Mouse (Mus musculus): Measurements from ENCODE around the gene Eomes.

The Eomes gene

DNA sequence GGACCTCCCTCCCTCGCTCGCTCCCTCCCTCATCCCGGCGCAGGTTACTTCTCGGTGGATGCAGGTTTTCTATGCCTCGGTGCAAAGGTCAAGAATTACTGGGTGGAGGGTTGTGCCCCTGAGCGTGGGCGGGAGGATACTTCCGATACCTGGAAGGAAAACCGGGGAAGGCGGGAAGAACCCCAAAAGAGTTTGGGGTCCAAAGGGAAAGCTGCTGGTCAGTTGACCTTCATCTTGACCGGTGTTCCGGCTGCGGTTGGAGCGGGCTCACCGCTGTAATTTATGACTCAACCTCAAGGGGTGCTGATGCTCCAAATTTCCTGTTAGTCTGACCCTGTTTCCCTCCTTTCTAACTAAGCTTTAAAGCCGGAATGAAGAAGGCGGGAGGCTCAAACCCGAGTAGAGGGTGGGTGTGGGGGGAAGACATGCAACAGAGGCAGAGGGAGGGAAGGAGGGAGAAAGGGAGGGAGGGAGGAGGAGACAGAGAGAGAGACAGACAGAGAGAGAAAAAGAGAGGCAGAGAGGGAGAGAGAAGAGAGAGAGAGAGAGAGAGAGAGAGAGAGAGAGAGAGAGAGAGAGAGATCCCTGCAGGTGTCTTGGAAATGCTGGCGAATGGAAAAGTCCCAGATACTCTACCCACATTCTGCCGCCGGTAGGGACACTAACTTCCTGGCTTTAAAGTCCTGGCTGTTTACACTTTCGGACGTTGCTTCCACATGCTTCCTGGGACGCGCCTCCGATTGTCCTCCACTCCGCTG is 10.3 kb downstream of the Eomes start:
- DNase-seq (ENCODE audit: low spot score) = peak; percentile 76

DNA sequence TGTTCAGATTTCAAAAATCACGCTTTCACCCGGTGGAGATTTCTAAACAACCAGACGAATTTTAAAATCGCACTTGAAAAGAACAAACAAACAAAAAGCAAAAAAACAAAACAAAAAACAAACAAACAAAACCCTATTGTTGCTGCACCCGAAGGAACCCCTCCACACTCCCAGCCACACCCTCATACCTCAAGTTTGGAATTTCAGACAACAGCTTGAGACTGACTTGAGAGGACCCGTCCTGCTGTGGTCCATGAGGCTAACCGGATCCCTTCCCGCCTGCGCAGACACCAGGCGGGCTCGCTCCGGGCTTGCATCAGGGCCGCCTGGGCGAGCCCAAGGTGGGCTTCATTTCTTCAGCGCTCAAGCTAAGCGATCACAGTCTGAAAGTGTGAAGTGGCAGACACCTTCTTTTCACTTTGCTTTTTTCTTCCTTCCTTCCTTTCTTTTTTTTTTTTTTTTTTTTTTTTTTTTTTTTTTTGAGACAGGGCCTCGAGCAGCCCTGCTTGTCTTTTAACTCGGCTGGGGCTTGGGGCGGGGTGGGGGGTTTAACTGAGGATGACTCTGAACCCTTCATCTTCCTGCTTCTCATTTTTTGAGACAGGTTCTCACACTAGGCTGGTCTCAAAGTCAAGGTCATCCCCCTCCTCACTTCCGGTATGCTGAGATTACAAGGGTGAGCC is 11.0 kb downstream of the Eomes start:
- DNase-seq (ENCODE audit: low spot score) = peak; percentile 53

DNA sequence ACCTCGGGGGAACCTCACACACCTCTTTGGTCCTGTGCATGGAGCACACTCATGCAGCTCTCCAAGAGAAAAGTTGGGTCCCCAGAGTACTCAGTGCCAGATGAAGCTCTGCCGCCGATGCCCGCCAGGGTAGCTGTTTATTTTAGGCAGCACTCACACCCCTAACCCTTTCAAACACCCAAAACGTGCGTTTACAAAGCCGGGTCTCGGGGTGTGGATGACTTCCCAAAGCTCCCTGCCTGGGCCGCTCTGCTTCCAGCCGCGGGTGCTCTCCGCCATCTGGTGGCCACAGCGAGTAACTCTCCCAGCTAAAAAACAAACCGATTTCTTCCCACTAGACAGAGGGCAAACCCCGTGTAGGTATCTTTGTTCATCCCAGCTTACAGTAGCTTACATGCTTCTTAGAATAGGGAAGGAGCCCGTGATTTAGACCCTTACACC is 11.6 kb downstream of the Eomes start:
- DNase-seq (ENCODE audit: low spot score) = peak; percentile 87

DNA sequence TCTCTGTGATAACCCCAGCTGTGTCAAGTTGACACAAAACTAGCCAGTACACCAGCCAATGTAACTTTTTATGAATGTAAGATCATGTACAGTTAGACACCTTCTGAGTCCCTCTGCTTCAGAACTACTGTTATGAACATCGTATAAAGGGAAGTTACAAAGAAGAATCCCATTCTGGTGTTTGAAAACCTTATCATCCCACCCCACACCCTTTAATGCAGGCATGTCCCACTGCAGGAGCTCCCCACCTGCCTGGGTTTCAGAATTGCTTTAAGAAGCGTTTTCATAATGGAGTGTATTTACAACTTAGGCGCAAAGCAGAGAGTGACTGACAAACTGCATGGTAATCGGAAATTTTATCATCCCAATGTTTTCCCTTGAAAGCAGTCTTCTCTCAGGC is 13.2 kb downstream of the Eomes start:
- no peak for DNase-seq (ENCODE audit: low spot score)

DNA sequence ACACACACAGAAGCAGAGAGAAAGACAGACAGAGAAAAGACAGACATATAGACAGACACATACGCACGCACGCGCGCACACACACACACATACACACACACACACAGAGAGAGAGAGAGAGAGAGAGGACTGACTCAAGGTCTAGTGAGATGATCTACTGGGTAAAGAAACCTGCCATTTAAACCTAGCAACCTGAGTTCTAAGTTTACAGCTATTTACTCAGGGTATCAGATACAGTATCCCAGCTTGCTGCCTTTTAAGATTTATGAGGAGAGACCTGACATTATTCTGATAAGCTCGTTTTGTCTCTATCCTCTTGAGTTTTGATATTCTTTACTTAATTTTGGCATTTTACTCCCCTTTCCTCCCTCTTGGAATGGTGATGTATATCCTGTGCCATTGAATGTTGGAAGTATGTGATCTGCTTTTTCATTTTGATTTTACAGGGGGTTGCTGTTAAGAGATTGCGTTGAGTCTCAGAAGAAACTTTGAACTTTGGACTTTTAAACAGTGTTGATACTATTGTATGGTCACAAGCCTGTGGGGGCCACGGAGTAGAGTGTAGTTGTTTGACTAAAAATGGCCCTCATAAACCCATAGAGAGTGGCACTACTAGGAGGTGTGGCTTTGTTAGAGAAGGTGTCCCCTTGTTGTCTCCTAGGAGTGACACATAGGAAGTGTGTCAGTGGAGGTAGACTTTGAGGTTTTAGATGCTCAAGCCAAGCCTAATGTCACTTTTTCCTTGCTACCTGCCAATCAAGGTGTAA is 15.1 kb downstream of the Eomes start:
- DNase-seq (ENCODE audit: low spot score) = no peak

DNA sequence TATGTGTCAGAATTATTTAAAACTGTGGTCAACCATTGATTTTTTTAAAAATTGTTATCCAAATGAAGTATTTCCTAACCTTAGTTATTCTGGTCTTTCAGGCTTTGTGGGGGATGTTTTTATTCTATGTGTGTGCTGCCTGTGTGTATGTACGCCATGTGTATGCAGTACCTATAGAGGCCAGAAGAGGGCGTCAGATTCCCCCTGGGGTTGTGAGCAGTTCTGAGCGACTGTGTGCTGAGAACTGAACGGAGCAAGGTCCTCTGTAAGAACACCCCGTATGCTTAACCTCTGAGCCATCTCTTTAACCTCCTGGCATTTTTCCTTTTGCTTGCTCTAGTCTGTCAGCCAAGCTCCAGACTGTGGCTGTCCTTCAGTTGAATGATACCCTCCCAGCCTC is 16.1 kb downstream of the Eomes start:
- no peak for DNase-seq (ENCODE audit: low spot score)

DNA sequence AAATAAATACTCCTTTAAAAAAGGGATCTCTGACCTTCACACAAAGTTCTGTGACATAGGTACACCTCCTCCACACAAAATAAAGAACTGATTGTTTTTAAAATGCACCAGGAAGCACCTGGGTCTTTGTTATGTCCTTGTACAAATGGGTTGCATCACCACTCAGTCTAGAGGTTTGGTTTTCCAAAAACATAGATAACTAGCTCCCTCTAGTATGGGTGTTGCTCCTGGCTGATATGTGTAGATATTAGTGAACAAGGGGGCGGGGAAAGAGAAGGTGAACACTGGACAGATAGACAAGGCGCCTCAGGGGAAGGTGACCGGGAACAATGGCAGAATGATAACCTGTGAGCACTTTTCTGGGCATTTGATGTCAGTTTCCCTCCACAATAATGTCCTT is 17.9 kb downstream of the Eomes start:
- DNase-seq (ENCODE audit: low spot score) = no peak

DNA sequence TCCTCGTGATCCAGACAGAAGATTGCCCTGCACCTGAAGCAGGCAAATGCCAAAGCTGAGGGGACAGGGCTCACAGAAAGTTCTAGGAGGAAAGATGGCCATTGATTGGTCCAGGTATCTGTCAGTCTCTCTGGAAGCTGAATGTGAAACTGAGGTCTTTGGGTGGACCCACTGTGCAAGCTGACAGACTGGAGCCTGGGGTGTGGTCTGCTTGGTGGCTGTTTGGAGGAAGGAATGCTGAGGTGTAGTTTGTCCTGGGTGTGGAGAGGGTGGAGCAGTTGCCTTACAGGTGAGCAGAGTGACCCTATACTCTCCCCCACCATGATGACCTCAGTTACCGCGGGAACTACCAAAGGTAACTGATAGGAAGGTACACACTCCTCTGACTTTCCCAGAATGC is 18.9 kb downstream of the Eomes start:
- no peak for DNase-seq (ENCODE audit: low spot score)

DNA sequence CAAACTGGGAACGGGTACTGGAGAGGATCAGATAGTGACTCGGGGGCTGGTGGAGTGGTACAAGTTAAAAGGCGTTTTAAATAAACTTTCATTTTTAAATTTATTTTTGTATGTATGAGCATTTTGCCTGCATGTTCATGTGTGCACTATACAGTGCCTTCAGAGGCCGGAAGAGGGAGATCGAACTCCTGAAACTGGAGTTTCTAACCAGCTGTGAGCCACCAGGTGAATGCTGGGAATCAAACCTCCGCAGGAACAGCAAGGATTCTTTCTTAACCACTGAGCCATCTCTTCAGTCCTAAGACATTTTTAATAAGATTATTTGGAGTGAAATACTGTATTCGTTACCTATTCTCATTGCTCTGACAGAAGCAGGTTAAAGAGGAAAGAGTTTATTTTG is 20.0 kb downstream of the Eomes start:
- DNase-seq (ENCODE audit: low spot score) = no peak

DNA sequence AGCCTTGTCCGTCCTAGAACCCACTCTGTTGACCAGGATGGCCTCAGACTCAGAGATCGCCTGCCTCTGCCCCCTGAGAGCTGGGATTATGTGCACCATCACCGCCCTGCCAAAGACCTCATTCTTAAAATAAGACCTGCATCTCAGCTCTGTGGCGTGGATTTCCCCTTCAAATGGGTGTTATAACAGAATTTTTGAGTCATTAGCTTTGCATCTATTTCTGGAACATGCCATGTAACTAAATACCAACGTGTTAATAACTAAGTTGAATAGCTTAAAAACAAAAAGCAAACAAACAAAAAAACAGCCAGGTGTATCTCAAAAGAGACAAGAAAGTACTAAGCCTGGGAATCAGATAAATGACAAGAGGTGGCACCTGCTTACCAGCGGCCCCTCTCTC is 23.0 kb downstream of the Eomes start:
- no peak for DNase-seq (ENCODE audit: low spot score)

DNA sequence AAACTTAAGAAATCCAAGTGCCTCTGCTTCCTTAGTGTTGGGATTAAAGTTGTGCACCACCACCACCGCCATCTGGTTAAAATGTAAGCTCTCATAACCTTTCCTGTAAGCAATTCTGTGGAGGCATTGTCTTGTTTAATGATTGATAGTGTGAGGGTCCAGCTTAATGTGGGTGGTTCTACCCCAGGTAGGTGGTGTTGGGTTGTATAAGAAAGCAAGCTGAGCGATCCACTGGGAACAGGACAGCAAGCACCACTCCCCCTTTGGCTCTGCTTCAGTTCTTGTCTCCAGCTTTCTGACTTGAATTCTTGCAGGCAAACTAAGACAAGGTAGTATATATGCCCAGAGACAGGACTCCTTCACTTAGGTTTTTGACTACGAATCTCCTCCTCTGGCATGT is 26.6 kb downstream of the Eomes start:
- DNase-seq (ENCODE audit: low spot score) = no peak

DNA sequence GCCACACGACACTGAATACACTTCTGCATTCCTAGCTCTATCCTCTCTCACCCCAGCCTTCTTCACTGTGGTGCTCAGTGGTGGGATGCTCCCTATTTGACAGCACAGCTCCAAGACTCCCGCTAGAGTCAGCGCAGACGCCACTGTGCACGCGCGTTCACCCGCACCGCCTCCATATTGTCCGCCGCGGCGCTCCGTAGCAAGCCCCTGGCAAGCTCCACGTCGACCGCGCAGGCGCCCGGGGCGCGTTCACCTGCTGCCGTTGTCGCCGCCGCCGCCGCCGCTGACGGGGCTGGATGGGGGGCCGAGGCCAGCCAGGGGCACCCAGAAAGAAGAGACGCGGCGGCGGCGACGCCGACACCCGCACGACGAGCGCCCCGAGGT is 28.0 kb downstream of the Eomes start, which contains the start of gene Golga4:
Golga4 (plus strand) TSS at position 248 of the 384 bp plus-strand sequence.
- DNase-seq (ENCODE audit: low spot score) = peak; percentile 95

DNA sequence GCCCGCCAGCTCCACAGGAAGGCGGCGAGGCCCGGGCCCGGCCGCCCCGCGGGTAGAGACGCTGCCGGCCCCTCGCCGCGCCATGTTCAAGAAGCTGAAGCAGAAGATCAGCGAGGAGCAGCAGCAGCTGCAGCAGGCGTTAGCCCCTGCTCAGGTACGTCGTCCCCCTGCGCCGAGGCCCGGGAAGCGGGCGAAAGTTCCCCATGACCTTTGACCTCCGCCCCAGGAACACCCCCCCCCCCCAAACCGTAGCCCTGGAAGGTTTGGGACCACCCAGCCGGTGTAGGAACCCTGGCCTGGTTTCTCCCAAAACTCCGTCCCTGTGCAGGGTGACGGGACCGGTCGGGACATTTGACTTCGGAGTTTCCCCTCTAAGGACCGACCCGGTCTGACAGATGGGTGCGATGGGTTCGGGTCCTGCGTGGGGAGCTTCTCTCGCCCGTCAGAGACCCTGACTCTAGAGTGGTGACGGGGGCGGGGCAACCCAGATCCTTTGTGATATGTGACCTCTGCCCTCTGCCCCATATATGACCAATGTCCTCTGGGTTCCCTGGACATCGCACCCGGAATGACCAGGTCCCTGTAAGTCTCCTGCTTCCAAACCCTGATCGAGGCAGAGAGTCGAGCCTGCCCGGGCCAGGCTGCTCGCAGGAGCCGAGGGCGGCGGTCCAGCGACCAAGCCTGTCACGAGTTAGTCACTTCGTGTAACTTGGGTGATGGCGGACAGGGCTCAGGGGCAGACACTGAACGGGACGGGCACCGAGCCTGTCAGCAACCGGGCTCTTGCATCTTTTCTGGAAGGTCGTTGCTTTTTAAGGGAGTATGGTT is 28.6 kb downstream of the Eomes start:
- DNase-seq (ENCODE audit: low spot score) = peak; percentile 41

DNA sequence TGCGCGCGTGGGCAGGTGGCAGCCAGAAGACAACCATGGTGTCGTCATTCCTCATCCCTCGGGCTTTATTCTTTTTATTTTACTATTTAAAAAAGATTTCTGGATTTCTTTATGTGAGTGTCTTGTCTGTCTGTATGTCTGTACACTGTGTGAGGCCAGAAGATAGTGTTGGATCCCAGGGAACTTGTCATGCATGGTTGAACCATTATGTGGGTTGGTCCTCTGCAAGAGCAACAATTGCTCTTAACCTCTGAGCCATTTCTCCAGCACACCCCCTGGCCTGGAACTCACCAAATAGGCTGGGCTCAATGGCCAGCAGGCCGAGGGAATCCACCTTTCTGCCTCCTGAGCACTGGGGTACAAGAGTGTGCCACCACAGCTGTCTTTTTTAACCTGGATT is 29.5 kb downstream of the Eomes start:
- DNase-seq (ENCODE audit: low spot score) = no peak

DNA sequence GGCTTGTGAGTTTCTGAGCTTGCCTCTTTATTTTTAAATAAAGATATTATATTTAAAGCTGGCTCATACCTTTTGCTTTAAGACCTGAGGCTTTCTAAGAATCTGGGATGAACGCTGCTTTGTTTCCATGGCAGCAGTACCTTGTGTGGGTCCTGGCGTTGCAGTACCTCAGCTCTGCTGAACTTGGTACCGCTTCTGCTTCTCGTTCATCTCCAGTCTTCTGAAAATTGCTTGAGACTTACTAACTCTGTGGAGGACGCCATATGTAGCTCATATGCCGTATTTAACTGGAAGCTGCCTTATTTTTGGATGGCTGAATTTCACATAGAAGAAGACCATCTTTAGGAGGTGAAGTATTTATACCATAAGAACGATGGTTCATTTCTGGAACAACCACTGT is 30.6 kb downstream of the Eomes start:
- DNase-seq (ENCODE audit: low spot score) = no peak

DNA sequence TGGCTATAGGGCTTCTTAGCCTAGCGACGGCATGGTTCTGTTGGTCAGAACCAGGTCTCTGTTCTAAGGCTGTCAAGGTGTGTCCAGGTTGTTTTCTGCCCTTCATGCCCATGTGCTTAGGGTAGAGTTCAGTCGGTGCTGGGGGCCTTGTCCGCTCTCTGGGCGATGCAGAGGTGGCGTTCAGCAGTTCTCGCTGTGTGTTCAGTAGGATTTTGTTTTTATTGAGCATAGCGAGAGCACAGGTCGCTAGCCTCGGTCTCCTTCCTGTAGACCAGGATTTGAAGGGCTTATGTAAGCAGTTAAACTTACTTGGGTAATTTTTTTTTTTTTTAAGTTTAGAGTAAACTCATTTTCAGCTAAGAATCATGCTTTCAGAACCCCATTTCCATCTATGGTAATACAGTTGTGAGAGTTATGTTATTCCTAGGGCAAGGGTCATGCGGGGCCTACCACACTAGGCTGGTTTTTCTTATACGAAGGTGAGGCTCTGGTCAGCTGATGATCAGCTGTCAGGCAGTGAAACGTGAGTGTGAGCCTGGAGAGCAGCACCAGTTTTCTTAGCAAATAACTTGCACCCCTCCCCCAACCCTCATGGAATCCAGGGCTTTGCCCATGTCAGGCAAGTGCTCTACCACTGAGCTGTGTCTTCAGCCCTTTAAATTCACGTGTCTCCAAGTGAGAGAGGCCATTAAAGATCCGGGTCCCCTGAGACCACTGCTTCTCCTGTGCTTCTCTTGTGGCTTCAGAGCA is 33.1 kb downstream of the Eomes start:
- DNase-seq (ENCODE audit: low spot score) = no peak

DNA sequence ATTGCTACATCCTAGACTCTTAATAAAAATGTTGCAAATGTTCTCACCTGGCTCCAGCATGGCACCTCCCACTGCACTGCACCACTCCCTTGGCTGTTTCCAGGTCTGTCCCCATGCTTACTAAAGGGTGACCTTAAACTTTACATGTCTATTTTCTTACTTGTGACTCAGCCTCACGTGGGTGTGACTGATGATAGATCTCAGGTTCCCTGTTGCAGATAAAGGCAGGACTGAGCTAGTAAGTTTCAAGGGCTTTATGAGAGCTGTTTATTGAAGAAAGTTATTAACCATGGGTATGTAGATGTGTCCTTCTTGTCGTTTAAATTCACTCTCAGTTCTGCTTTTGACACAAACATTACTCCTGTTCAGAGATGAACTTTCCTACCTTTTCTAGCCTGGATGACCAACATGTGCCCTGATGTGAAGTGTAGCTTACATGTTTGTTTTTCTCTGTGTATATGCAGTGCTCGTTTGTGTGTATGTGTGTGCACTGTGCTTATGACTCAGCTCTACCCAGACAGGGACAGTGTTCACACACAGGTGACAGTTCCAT is 34.7 kb downstream of the Eomes start:
- DNase-seq (ENCODE audit: low spot score) = no peak

DNA sequence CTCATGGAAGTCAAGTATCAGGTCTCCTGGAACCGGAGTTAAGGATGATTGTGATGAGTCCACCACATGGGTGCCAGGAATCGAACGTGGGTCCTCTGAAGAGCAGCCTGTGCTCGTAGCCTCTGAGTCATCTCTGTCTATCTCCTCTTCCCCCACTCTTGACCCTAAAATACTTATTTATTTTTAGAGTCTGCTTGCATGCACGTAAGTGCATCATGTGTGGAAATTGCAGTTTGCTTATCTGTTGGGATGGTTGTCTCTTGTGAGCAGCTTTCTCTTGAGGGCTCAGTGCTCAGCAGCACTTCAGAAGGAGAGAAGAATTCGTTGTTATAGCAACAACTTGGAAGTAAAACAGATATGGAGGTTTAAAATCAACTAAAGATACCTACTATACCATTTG is 37.5 kb downstream of the Eomes start:
- no peak for DNase-seq (ENCODE audit: low spot score)

DNA sequence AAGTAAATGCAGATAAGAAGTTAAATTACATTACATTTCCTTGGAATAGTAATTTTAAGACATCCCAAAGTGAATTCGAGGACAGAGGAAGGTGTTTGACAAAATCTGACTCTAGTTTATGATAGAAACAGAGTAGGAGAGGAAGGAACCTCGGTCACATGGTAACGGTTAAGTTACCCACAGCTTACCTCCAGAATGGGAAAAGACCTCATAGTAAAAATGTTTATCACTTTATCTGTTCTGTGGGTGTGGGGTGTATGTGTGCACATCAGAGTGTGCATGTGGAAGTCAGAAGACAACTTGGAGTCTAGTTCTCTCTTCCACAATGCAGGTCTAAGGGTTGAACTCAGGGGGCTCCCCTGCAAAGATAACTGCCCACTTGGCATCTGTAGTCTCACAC is 38.1 kb downstream of the Eomes start:
- no peak for DNase-seq (ENCODE audit: low spot score)

DNA sequence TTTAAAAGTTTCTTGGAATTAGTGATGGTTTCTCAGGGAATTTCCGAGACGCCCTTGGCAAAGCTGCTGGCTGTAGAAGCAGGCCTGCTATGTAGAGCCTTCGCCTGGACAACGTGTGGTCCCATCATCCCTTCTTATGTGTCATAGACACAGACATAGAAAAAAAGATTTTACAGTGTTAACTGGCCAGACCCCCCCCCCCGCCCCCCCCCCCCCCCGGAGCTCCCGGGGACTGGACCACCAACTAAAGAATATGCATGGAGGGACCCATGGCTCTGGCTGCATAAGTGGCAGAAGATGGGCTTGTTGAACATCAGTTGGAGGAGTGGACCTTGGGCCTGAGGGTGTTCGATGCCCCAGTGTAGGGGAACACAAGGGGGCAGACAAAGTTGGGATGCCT is 39.6 kb downstream of the Eomes start:
- DNase-seq (ENCODE audit: low spot score) = no peak

DNA sequence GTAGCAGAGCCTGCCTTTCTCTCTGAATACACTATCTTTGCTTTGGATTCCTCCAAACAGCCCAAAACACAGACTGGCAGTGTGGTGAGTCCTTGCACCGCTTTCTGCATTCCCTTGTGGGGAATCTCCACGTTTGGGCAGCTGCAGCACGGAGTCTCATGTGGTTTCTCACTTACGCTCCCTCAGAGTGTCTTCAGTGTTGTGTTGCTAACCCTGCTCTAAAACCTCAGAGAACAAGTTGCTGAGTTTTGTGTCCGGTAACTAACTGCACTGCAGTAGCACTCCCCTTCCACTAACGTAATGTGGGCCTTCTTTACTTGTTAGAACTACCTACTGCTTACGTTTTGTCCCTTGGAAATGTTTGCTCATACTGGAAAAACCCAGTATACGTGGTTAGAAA is 41.1 kb downstream of the Eomes start:
- no peak for DNase-seq (ENCODE audit: low spot score)

Measured in embryo, embryonic 10 days (tissue).